Mouse (Mus musculus): ENCODE results near the gene Olfm3.

The Olfm3 gene

GRCm38 (mm10) chr3:115080428-115081181 lies 176.7 kb downstream of the Olfm3 start:
- peak; percentile 15 to 22 for DNase-seq

- DNase-seq, result no peak
Measured at GRCm38 (mm10) chr3:115081371-115081770, 177.5 kb downstream of the Olfm3 start.

- DNase-seq, result no peak
Measured at GRCm38 (mm10) chr3:115082947-115083346, 179.1 kb downstream of the Olfm3 start.

- DNase-seq, result no peak
Measured at GRCm38 (mm10) chr3:115088281-115088680, 184.4 kb downstream of the Olfm3 start.

- no peak for DNase-seq
Measured at GRCm38 (mm10) chr3:115090670-115091069, 186.8 kb downstream of the Olfm3 start.

- DNase-seq, result peak; percentile 53 to 59
Measured at GRCm38 (mm10) chr3:115095496-115095895, 191.6 kb downstream of the Olfm3 start.

GRCm38 (mm10) chr3:115099590-115099989 lies 195.7 kb downstream of the Olfm3 start:
- no peak for DNase-seq

GRCm38 (mm10) chr3:115104155-115104801 lies 200.4 kb downstream of the Olfm3 start:
- no peak for DNase-seq

GRCm38 (mm10) chr3:115104802-115105493 lies 201.1 kb downstream of the Olfm3 start:
- DNase-seq, result peak; percentile 52 to 66

GRCm38 (mm10) chr3:115145722-115146121 lies 241.8 kb downstream of the Olfm3 start:
- no peak for DNase-seq

GRCm38 (mm10) chr3:115146244-115146643 lies 242.4 kb downstream of the Olfm3 start:
- no peak for DNase-seq

- DNase-seq, result no peak
Measured at GRCm38 (mm10) chr3:115158903-115159473, 255.1 kb downstream of the Olfm3 start.

GRCm38 (mm10) chr3:115174625-115175024 lies 270.7 kb downstream of the Olfm3 start:
- no peak for DNase-seq

All from cerebellum, postnatal 10 days (tissue).